ENCODE assay signal across 20 mouse cellular contexts in genomic region chr11:8635778-8636177, GRCm38 (mm10). TPM values are rescaled to one million over a fixed set of nuclear protein-coding genes. Genes with fewer than 3 reads are reported as not detected.
A peak's percentile ranks its signal among the peaks of the same experiment; 100 is the strongest.
DNase-seq lines count a peak whose midpoint lies in the region; ATAC-seq and TF ChIP-seq lines count a peak whose summit lies in the region.
"Had no signal": no experiment of that assay in that cellular context is flagged by ENCODE, and none has a peak within 500 bp of the region (broad histone marks: within the 10 kb centered on the region; RNA-seq: fewer than 3 reads in every experiment).

No protein-coding gene starts in this region.

- no peak for DNase-seq in liver, embryonic 11.5 days (ENCODE audit: low spot score)
- DNase-seq in liver: no peak
- DNase-seq in ZHBTc4 (ENCODE audit: low read depth, low spot score): peak; percentile 96
- DNase-seq in liver, embryonic 13.5 days: no peak
- DNase-seq in gastrocnemius, adult 2 months: no peak
- no peak for DNase-seq in lung, postnatal 10 days
- DNase-seq: adrenal gland, postnatal 25 days; cerebellum, adult 8-10 months; gastrocnemius, postnatal 25 days; kidney, postnatal 14 days; lung, adult 18-20 months; lung, postnatal 4 days; retina, postnatal 1 day had no signal

- no peak overlapping the region; the same call in 1 of the 2 replicates for H3K27ac ChIP-seq in liver, embryonic 11.5 days (ENCODE audit: low read depth, low read length)
- H3K27ac ChIP-seq in liver, embryonic 13.5 days: no peak overlapping the region
- peak overlapping the region; percentile 16; the same call in 1 of the 2 replicates for H3K27ac ChIP-seq in stomach, embryonic 16.5 days (ENCODE audit: low read length)
- no peak overlapping the region for H3K27ac ChIP-seq in gastrocnemius, adult 2 months
- H3K27ac ChIP-seq: embryonic facial prominence, embryonic 12.5 days; hindbrain, embryonic 14.5 days; limb, embryonic 12.5 days; midbrain, embryonic 15.5 days had no signal

- peaks cover 40% of the 10 kb centered on the region for H3K4me1 ChIP-seq in liver, embryonic 11.5 days (replicated peaks; ENCODE audit: control insufficient read depth, insufficient read depth, low read length)
- H3K4me1 ChIP-seq in liver, embryonic 13.5 days (replicated peaks): peaks cover 62% of the 10 kb centered on the region
- peaks cover 32% of the 10 kb centered on the region for H3K4me1 ChIP-seq in stomach, embryonic 16.5 days (ENCODE audit: control insufficient read depth, insufficient read depth, low read length)
- H3K4me1 ChIP-seq: midbrain, embryonic 15.5 days had no signal

- intact Hi-C loops in gastrocnemius, adult 2 months (cut with DNase I): no loop called here

- H3K4me3 ChIP-seq in liver, embryonic 11.5 days (ENCODE audit: low read depth, low read length): no peak overlapping the region
- no peak overlapping the region for H3K4me3 ChIP-seq in liver, embryonic 13.5 days (replicated peaks)
- no peak overlapping the region for H3K4me3 ChIP-seq in stomach, embryonic 16.5 days (replicated peaks; ENCODE audit: low read length)
- H3K4me3 ChIP-seq in gastrocnemius, adult 2 months: no peak overlapping the region
- H3K4me3 ChIP-seq: embryonic facial prominence, embryonic 12.5 days; limb, embryonic 12.5 days; midbrain, embryonic 15.5 days had no signal

- H3K27me3 ChIP-seq in liver, embryonic 11.5 days (replicated peaks; ENCODE audit: control insufficient read depth, insufficient read depth, low read length): no peaks in the 10 kb centered on the region
- H3K27me3 ChIP-seq in liver, embryonic 13.5 days: no peaks in the 10 kb centered on the region
- no peaks in the 10 kb centered on the region for H3K27me3 ChIP-seq in stomach, embryonic 16.5 days (ENCODE audit: control insufficient read depth, insufficient read depth, low read length)
- H3K27me3 ChIP-seq: embryonic facial prominence, embryonic 12.5 days; limb, embryonic 12.5 days; midbrain, embryonic 15.5 days had no signal

- no peaks in the 10 kb centered on the region for H3K9me3 ChIP-seq in liver, embryonic 11.5 days (ENCODE audit: control insufficient read depth, low read length)
- no peaks in the 10 kb centered on the region for H3K9me3 ChIP-seq in liver, embryonic 13.5 days (replicated peaks)
- no peaks in the 10 kb centered on the region for H3K9me3 ChIP-seq in stomach, embryonic 16.5 days (replicated peaks; ENCODE audit: control insufficient read depth, low read length)
- H3K9me3 ChIP-seq: embryonic facial prominence, embryonic 12.5 days; midbrain, embryonic 15.5 days had no signal

- H3K9ac ChIP-seq in liver, embryonic 11.5 days (ENCODE audit: low read depth, low read length): no peak overlapping the region
- H3K9ac ChIP-seq in liver, embryonic 13.5 days: no peak overlapping the region
- no peak overlapping the region for H3K9ac ChIP-seq in stomach, embryonic 16.5 days (ENCODE audit: low read length)
- H3K9ac ChIP-seq: embryonic facial prominence, embryonic 12.5 days; hindbrain, embryonic 14.5 days; limb, embryonic 12.5 days; midbrain, embryonic 15.5 days had no signal

- TF ChIP-seq CTCF in gastrocnemius, adult 2 months (IDR thresholded peaks at IDR 0.05): no peak

- WGBS in liver, embryonic 11.5 days: 71% methylated on average over 3 of the region's 3 CpGs
- WGBS in liver, embryonic 13.5 days (ENCODE audit: insufficient replicate concordance): 55% methylated on average over 3 of the region's 3 CpGs
- WGBS in stomach, embryonic 16.5 days: 57% methylated on average over 3 of the region's 3 CpGs

- no peak overlapping the region for H3K4me2 ChIP-seq in liver, embryonic 11.5 days
- H3K4me2 ChIP-seq in liver, embryonic 13.5 days: no peak overlapping the region
- H3K4me2 ChIP-seq in stomach, embryonic 16.5 days (ENCODE audit: low read depth, low read length): no peak overlapping the region
- H3K4me2 ChIP-seq: embryonic facial prominence, embryonic 12.5 days; heart, embryonic 11.5 days; hindbrain, embryonic 14.5 days; limb, embryonic 12.5 days; midbrain, embryonic 15.5 days had no signal

- 0 out of 2 replicates have a peak, but pooled peaks have one; percentile 30 for ATAC-seq in liver, embryonic 11.5 days (replicated peaks; ENCODE audit: low FRiP score)
- ATAC-seq in liver, embryonic 13.5 days (ENCODE audit: low read depth): peak; percentile 45
- ATAC-seq in stomach, embryonic 16.5 days (ENCODE audit: insufficient read depth, low FRiP score): peak; percentile 45; the same call in 1 of the 2 replicates
- ATAC-seq: forebrain, embryonic 16.5 days; midbrain, embryonic 15.5 days had no signal

- no peaks in the 10 kb centered on the region for H3K36me3 ChIP-seq in liver, embryonic 11.5 days (ENCODE audit: control insufficient read depth, insufficient read depth, low read length)
- no peaks in the 10 kb centered on the region for H3K36me3 ChIP-seq in liver, embryonic 13.5 days
- H3K36me3 ChIP-seq in stomach, embryonic 16.5 days (ENCODE audit: control insufficient read depth, insufficient read depth, low read length): no peaks in the 10 kb centered on the region
- H3K36me3 ChIP-seq: embryonic facial prominence, embryonic 12.5 days; midbrain, embryonic 15.5 days had no signal

RNA-seq across cellular contexts. Expression of gene Tns3, which starts 28.6 kb away (rescaled TPM):
- polyA plus RNA-seq in liver, embryonic 11.5 days (2014; fragmentation: Nextera tagmentation; extraction: Ambion mirVana): 9.8 and 10.2 TPM in 2 replicates
- polyA plus RNA-seq in liver, embryonic 13.5 days (2015; fragmentation: Nextera tagmentation; extraction: Ambion mirVana): 2.8 and 3.2 TPM in 2 replicates
- 28.0 and 30.4 TPM in 2 replicates for polyA plus RNA-seq in stomach, embryonic 16.5 days (2015; fragmentation: Nextera tagmentation; extraction: Ambion mirVana)
- 1 to 10 TPM; 4.9 to 9.8 TPM for total RNA-seq in gastrocnemius, adult 2 months (2021)
